Comparison of ENCODE assay signal across 8 mouse cellular contexts in genomic region chr13:108316487-108316903, GRCm38 (mm10). TPM values are rescaled to one million over a fixed set of nuclear protein-coding genes. Genes with fewer than 3 reads are reported as not detected.
A peak's percentile ranks its signal among the peaks of the same experiment; 100 is the strongest.
DNase-seq lines count a peak whose midpoint lies in the region; ATAC-seq and TF ChIP-seq lines count a peak whose summit lies in the region.

No protein-coding gene starts in this region.

- H3K9me3 ChIP-seq in G1E (replicated peaks): no peaks in the 10 kb centered on the region
- no peaks in the 10 kb centered on the region for H3K9me3 ChIP-seq in forebrain, embryonic 10.5 days
- H3K9me3 ChIP-seq in limb, embryonic 11.5 days (ENCODE audit: control insufficient read depth, low read length): no peaks in the 10 kb centered on the region
- no peaks in the 10 kb centered on the region for H3K9me3 ChIP-seq in neural tube, embryonic 13.5 days

- 0 out of 2 replicates have a peak overlapping the region, but pooled peaks have one; percentile 77 for H3K27ac ChIP-seq in gastrocnemius, adult 2 months
- peak overlapping the region; percentile 95 for H3K27ac ChIP-seq in forebrain, embryonic 10.5 days
- 0 out of 2 replicates have a peak overlapping the region, but pooled peaks have one; percentile 14 for H3K27ac ChIP-seq in limb, embryonic 11.5 days (replicated peaks; ENCODE audit: low read depth, low read length)
- no peak overlapping the region for H3K27ac ChIP-seq in neural tube, embryonic 13.5 days (replicated peaks)

- H3K27me3 ChIP-seq in G1E (ENCODE audit: insufficient read depth, low read length): peaks cover 3% of the 10 kb centered on the region; the same call in 1 of the 2 replicates
- no peaks in the 10 kb centered on the region for H3K27me3 ChIP-seq in forebrain, embryonic 10.5 days (ENCODE audit: poor library complexity, severe bottlenecking)
- H3K27me3 ChIP-seq in limb, embryonic 11.5 days (ENCODE audit: control insufficient read depth, insufficient read depth, low read length): no peaks in the 10 kb centered on the region
- H3K27me3 ChIP-seq in neural tube, embryonic 13.5 days: no peaks in the 10 kb centered on the region

- peaks cover 25% of the 10 kb centered on the region for H3K4me1 ChIP-seq in G1E (ENCODE audit: insufficient read depth, low read depth, low read length)
- H3K4me1 ChIP-seq in forebrain, embryonic 10.5 days: peaks cover 25% of the 10 kb centered on the region
- no peaks in the 10 kb centered on the region for H3K4me1 ChIP-seq in limb, embryonic 11.5 days (ENCODE audit: control insufficient read depth, insufficient read depth, low read length)
- peaks cover 16% of the 10 kb centered on the region for H3K4me1 ChIP-seq in neural tube, embryonic 13.5 days (replicated peaks)

- no peak for DNase-seq in gastrocnemius, adult 2 months
- no peak for DNase-seq in gastrocnemius, postnatal 36 days
- DNase-seq in G1E (ENCODE audit: low spot score): peak; percentile 43
- DNase-seq in forebrain, embryonic 10.5 days (ENCODE audit: extremely low spot score, low spot score): peak; percentile 61
- DNase-seq in limb, embryonic 11.5 days (ENCODE audit: low spot score): peak; percentile 71
- no peak for DNase-seq in frontal cortex, postnatal 36 days (ENCODE audit: low spot score in 2 of 2)
- no peak for DNase-seq in right cerebral cortex, postnatal 36 days (ENCODE audit: low spot score in 2 of 2)

- peak; percentile 38; the same call in 1 of the 2 replicates for ATAC-seq in G1E (ENCODE audit: extremely low read depth, insufficient number of reproducible peaks, low FRiP score, poor library complexity, severe bottlenecking)
- peak; percentile 80 for ATAC-seq in limb, embryonic 11.5 days (ENCODE audit: insufficient number of reproducible peaks, low FRiP score, low TSS enrichment, low read depth)
- peak; percentile 52 for ATAC-seq in neural tube, embryonic 13.5 days (ENCODE audit: low read depth)

- no peak for TF ChIP-seq CTCF in gastrocnemius, adult 2 months (IDR thresholded peaks at IDR 0.05)
- no peak for TF ChIP-seq CTCF in G1E (IDR thresholded peaks at IDR 0.05; ENCODE audit: low read depth, low read length)

- H3K36me3 ChIP-seq in G1E (replicated peaks): peaks cover 18% of the 10 kb centered on the region
- H3K36me3 ChIP-seq in forebrain, embryonic 10.5 days (replicated peaks): peaks cover 16% of the 10 kb centered on the region
- no peaks in the 10 kb centered on the region for H3K36me3 ChIP-seq in limb, embryonic 11.5 days (ENCODE audit: control insufficient read depth, insufficient read depth, low read length)
- no peaks in the 10 kb centered on the region for H3K36me3 ChIP-seq in neural tube, embryonic 13.5 days

- intact Hi-C loops in gastrocnemius, adult 2 months (cut with DNase I): no loop called here
- intact Hi-C loops in gastrocnemius, postnatal 36 days (cut with DNase I): loop anchor here (5.0 kb wide), 1 partner anchor 104 kb away; the partner anchor contains the start of gene Elovl7

- under 1% methylated on average over 32 of the region's 32 CpGs for WGBS in forebrain, embryonic 10.5 days
- 0% methylated on average over 32 of the region's 32 CpGs for WGBS in limb, embryonic 11.5 days
- 1% methylated on average over 32 of the region's 32 CpGs for WGBS in neural tube, embryonic 13.5 days

- peak overlapping the region; percentile 89 for H3K4me3 ChIP-seq in gastrocnemius, adult 2 months
- peak overlapping the region; percentile 97 for H3K4me3 ChIP-seq in G1E (ENCODE audit: low read depth, low read length)
- peak overlapping the region; percentile 90 for H3K4me3 ChIP-seq in forebrain, embryonic 10.5 days
- H3K4me3 ChIP-seq in limb, embryonic 11.5 days (ENCODE audit: low read depth, low read length): peak overlapping the region; percentile 91
- peak overlapping the region; percentile 67 for H3K4me3 ChIP-seq in neural tube, embryonic 13.5 days

- H3K4me2 ChIP-seq in limb, embryonic 11.5 days (ENCODE audit: low read depth, severe bottlenecking): peak overlapping the region; percentile 93
- H3K4me2 ChIP-seq in neural tube, embryonic 13.5 days: peak overlapping the region; percentile 94

- H3K9ac ChIP-seq in limb, embryonic 11.5 days (ENCODE audit: low read length): peak overlapping the region; percentile 80
- peak overlapping the region; percentile 80 for H3K9ac ChIP-seq in neural tube, embryonic 13.5 days

RNA-seq across cellular contexts. Expression of gene Depdc1b, which starts 0.4 kb away (rescaled TPM):
- not detected for total RNA-seq in gastrocnemius, adult 2 months (2021)
- under 1 TPM; 0.20 TPM for total RNA-seq in gastrocnemius, postnatal 36 days (2021)
- total RNA-seq in G1E (2014; fragmentation: Nextera tagmentation): 46.1 and 61.3 TPM in 2 replicates
- 36.8 and 50.5 TPM in 2 replicates for total RNA-seq in G1E (2017)
- polyA plus RNA-seq in G1E (2012): 3.5 and 4.7 TPM in 2 replicates
- 21.4 and 22.9 TPM in 2 replicates for polyA plus RNA-seq in forebrain, embryonic 10.5 days (2016; fragmentation: Nextera tagmentation; extraction: Ambion mirVana)
- 18.0 and 18.9 TPM in 2 replicates for polyA plus RNA-seq in limb, embryonic 11.5 days (2014; fragmentation: Nextera tagmentation; extraction: Ambion mirVana)
- 2.5 and 3.2 TPM in 2 replicates for polyA plus RNA-seq in neural tube, embryonic 13.5 days (2015; fragmentation: Nextera tagmentation; extraction: Ambion mirVana)

Comparison
In these comparisons a context has a peak if more than half of its experiments do, and no peak if none do; other contexts are left out.
1. DNase-seq: peak in G1E (single experiment), forebrain, embryonic 10.5 days (single experiment) and limb, embryonic 11.5 days (single experiment); none in gastrocnemius, adult 2 months (single experiment), gastrocnemius, postnatal 36 days (0 of 2), frontal cortex, postnatal 36 days (0 of 2) and right cerebral cortex, postnatal 36 days (0 of 2).
2. Peak in every context shown above with its lines, with median percentiles within 50 percentile points of each other: H3K4me3 ChIP-seq and ATAC-seq.